Mouse (Mus musculus) right cerebral cortex, adult 18-20 months (tissue): ENCODE results near the gene Prg2.
A peak's percentile ranks its signal among the peaks of the same experiment; 100 is the strongest.

Source experiments
- DNase-seq: peaks from one replicate; pipeline ENCODE4 v3.0.0; 2022; ENCODE audit warnings: mixed read lengths

The Prg2 gene

DNA sequence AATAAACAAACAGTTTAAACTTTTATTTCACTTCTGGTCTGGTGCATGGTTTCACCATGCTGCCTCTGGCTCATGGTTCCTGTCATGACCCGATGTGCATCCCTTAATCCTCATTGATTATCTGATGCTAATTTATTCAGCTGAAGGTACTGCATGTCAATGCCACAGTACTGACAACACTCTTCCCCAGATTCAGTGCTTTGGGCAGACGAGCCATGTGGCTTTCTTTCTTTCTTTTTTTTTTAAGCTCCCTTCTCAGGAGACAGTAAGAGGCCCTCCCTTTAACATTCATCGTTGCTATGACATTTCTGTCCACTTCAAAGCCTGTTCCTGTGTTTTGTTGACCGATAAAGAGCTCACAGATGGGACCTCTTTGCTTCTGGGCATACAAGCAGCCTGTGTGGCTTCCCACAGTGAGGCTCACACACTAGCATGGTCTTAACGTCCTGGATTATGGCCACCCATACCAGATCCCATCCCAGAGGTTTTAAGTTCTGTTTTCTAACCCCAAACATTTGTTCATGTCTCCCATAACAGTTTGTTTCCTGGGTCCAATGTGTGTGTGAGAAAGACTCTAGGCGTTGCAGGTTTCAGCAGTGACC lies 17.3 kb upstream of the Prg2 start:
- DNase-seq: no peak

DNA sequence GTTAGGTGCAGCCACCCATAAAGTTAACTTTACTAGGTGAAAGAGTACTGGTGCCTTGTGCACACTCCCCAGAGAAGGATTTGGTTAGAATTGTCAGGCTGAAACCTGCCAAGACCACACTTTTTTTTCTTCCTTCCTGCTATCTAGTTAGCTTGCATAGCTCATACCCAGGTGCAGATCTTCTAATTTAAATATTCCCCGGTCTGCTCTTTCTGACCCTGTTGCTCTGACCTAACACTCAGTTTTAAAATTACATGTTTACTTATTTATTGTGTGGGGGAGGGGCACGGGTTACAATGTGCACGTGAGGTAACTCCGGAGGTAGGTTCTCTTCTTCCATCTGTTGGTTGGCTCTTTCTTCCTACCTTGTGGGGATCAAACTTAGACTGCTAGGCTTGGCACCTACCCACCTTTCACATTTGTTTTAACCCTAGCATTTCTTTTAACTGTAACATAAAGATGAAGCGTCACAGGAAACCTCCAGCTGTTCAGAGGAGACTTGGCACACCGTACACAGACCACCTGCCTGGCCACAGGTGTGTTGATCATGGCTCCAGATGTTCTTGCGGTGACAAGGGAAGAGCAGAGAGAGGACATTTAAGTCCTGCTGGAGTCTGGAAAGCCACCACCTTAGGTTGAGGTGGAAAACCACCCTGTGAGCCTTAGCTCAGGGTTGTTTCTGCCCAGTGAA lies 16.0 kb upstream of the Prg2 start:
- no peak for DNase-seq

DNA sequence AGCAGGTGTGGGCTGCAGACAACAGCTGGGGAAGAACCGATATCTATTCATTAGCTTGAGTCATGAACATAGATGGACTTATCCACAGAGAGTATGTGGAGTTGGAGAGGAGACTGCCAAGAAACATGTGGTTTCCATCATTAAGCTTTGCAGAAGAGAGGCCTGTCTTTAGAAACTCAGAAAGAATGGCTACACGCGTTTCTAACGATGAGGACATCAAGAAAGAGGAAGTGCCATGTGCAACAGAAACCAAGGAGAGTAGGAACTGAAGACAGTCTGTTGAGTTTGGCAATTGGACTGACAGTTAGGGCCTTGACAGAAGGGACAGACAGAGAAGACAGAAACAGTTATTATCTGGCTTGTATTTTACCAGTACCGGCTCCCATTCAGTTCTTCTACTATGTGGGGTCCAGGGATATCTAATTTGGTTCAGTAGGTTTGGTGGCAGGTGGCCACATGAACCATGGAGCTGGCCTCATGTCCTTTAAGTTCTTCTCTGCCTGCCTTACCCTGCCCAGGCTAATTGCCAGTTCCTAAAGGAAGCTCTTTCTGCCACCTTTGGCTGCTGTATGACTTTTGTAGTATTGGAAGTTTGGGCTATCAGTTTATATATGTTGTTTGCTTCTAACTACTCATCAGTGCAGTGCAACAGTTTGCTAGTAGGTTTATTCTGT lies 12.8 kb upstream of the Prg2 start:
- DNase-seq: no peak

DNA sequence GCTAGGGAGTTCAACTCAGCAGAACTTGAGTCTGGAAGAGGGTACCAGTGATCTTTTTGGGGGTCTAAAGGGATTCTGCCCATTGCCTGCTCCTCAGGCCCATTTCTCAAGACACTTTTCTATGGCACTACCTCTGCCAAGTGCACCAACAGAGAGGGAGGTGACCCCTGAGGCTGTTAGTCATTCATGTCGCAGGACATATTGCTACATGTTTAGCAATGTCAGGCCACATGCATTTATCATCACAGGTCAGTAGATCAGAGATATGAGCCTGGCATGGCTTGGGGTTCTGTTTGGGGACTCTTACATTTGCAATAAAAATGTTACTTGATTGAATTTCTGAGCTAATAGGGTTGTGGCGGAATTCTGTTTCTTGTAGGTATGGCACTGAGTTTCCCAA lies 4.7 kb upstream of the Prg2 start:
- no peak for DNase-seq

DNA sequence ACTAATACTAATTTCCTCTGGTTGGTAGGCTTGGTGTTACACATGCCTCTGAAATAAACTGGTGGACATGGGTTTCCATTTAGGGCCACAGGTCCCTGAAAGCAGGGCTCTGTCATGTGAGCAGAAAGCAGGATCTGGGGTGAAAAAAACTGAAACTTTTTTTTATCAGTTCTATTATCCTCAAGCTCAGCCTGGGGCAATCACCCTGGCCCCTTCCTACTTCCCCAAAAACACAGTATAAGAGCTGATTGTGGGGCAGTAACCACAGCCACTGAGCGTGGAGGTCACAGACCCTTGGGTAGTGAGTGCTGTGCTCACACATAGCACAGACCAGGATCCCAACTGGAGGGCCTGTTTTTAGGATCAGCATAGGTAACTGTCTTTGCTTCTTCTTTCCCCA lies 7.7 kb downstream of the Prg2 start, which contains the start of gene Prg3:
TSS of gene Prg3 (plus strand) at position 286 of the 400 bp plus-strand sequence.
- DNase-seq: no peak

DNA sequence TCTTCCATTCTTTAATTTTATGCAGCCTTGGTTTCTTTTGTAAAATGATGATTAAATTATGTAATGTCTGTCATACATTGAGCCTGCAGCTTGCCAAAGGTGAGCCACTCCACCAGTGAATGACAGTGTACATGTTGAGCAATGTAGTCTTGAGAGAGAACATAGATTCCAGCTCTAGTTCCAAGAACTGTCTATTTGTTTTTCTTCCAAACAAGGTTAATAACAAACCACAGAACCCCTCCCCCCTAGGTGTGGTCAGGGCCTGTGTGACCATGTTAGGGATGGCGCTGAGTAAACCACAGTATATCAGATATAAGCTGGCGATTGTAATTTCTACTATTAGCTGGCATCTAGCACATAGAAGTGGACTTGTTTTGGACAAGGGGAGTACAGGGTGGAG lies 16.1 kb downstream of the Prg2 start:
- DNase-seq: no peak

DNA sequence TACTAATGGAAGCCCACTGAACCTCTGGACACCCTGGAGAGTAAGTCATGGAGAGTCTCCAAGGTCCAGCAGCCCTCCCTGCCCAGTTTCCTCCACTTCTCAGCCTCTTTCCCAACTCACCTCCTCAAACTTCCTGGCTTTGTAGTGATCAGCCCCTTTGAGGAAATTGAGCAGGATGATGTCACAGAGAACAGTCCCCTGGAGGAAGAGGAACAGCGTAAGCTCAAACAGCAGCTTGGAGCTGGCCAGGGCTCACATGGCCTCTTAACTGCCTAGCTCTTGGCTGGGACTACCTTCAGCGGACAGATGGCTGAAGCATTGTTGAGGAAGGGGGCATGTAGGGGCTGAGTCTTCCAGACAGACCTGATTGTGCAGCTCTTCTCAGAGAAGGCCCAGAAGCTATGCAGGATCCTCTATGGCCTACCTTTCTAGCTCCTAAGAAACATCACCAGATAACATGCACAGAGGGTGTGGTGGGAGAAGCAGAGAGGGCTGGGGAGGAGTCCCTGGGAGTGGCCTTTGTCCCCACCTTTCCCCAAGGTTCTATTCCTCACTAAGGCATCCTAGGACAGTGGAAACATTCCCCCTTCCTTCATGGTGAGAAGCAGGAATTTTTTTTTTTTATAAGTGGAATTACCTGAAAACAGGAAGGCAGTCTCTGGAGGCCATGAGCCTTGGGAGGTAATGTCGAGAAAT lies 19.4 kb downstream of the Prg2 start:
- no peak for DNase-seq

DNA sequence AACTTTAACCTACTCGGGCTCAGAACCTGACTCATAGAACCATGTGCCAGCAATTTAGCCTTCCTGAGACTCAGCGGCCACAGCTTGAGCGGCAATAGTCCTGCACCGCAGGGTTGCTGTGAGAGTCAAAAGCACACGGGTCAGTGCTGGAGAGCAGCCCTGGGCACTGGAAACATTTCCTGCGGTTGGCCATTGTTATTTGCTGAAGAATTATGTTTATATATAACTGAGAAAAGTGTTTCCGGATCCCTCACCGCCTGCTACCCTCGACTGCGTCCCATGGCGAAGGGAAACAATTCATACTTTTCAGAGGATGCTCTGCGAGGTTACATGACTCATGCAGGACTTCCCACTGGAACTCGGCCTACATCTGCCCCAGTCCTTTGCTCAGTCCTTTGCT lies 21.2 kb downstream of the Prg2 start:
- DNase-seq: no peak

DNA sequence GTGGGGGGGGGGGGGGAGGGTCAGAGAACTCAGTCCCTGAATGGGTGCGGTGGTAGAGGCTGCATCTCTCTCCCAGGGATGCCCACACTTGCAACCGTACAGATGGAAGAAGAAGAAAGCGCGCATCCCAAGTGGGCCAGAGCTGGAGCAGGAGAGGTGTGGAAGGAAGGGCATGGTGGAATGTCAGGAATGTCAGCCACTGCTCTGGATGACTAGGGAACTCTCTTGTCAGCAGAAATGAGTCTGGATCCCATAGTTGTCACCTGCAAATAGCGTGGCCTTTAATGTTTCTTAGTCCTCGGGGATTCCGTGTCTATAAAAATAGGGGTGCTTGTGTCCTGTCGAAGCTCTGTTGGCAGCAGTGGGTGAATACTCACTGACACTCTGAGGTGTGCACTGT lies 22.3 kb downstream of the Prg2 start:
- no peak for DNase-seq

DNA sequence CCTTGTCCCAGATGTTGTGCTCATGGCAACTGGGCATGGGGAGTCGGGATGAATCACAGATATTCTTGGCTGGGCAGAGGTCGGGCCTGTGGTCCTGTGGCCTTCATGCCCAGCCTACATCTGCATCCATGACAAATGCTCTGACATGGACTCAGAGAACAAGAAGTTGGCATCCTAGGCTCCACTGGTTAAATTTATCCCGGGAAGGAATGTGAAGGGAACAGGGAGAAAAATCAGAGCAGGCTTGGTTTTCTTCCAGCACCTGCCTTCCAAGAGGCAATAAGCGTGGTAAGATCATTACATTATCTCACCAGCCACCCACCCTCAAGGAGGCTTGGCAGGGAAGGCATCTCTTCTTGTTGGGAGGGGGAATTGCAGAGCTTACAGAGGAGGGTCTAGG lies 24.1 kb downstream of the Prg2 start:
- peak; percentile 59 for DNase-seq

DNA sequence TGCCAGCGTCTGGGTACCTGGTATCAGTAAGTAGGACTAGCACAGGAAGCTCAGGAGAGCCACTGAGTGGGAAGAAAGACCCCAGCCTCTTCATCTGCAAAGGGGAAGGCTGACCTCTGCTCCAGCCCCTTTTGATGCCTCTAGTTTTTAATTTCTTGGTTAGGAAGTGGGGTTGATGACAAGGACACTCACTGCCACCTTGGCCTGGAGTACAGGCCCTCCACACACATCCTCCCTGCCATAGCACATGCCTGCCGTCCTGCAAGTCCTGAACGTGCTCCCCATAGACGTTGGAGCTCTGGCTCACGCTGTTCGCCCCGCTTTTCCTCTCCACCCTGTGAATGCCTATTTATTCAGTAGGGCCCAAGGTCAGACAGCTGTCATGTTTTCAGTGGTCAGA lies 26.3 kb downstream of the Prg2 start:
- no peak for DNase-seq

DNA sequence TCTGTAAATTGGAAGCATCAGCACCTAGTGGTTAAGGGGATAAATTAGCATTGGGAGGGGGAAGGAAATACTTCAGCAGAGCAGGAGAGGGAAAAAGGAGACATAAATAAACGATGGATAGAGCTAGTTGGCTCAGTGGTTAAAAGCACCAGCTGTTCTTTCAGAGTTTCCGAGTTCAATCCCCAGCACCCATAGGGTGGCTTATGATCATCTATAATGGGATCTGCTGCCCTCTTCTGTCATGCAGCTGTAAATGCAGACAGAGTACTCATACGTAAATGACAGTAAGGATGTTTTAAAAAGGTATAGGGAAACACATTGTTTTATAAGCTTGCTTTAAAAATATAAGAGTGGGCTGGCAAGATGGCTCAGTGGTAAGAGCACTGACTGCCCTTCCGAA lies 27.5 kb downstream of the Prg2 start:
- DNase-seq: peak; percentile 21

DNA sequence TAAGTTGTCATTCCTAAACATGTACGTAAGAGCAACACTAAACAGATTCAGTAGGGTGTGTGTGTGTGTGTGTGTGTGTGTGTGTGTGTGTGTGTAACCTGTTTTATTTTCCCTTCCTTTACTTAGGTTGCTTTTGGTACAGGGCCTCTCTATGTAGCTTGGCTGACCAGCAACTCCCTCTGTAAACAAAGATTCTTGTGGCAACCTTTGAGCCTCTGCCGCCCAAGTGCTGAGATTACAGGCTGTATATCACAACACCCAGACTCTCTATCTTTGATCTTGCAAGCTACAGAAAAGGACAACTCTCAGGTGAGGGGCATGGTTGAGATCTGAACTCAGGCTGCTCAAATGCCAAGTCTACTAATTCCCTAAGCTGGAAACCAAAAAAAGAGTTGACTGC lies 29.0 kb downstream of the Prg2 start:
- DNase-seq: no peak

DNA sequence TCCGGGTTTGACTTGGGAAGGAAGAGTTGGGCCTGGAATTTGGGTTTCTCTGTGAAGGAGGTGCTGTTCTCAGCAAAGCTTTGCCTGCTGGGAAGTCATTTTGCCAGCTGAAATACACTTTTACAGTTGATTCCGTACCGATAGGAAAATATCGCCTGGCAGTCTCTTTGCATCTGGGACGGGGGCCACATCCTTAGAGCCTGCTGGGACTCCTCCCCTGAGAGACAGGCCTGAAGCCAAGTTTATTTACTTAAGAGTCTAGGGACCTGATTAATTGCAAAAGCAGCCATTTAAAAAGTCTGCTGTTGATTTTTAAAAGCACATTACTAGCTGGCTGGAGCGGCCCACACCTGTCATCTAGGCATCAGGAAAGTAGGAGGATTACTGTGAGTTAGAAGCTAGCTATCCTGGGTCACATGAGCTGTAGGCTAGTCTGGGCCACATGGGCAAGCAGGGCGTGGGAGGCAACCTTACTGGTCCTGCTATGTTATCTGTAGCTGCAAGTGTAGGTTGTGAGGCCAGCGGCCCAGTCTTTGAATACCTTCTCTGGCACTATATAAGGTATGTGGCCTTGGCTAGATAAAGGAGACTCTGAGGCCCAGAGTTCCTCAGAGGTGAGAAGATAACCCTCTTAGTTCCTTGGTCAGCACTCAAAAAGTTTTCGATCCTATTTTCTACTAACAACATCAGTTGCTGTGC lies 31.8 kb downstream of the Prg2 start:
- no peak for DNase-seq

DNA sequence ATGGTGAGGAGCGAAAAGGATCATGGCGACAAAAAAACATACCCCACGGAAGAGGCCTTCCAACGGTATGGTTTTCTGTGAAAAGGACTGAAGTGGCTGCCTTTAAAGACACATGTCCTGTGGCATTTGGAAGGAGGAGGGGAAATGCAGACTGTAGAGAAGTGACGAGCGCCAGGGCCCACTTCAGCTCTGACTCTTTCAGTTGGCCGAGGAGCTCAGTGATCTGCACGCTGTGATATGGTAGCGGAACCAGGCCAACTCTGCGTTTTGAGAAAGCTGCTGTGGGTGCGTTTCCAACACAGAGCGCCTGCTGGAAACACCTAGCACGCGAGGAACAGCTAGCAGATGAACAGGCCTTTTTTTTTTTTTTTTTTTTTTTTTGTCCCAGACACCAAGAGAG lies 32.4 kb downstream of the Prg2 start:
- DNase-seq: peak; percentile 12

DNA sequence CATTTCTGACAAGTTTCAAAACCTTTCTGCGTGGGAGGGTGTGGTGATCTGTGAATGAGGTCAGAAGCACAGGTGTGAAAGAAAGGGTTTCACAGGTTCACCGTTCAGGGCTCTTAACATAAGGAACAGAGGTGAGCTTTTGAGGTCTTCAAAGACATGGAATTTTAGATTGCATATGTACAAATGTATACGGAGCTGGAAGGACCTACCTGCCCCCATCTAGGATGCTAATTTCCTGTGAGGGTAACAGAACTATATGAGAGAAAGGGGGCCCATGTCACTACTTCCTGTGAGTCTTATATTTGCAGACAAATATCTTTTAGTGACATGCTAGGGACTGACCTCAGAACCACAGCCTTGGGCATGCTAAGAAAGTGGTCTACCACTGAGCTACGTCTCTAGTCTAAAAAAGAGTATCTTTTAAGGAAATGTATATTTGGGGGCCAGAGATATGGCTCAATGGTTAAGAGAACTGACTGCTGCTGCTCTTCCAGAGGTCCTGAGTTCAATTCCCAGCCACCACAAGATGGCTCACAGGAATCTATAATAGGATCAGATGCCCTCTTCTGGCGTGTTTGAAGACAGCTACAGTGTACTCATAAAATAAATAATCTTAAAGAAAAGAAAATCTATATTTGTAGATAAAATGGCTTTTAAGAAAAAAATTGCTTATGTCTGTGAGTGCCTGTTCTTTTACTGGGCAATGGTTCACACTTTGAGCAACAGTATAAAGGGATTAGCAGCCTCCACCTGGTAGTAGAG lies 33.7 kb downstream of the Prg2 start:
- DNase-seq: no peak

DNA sequence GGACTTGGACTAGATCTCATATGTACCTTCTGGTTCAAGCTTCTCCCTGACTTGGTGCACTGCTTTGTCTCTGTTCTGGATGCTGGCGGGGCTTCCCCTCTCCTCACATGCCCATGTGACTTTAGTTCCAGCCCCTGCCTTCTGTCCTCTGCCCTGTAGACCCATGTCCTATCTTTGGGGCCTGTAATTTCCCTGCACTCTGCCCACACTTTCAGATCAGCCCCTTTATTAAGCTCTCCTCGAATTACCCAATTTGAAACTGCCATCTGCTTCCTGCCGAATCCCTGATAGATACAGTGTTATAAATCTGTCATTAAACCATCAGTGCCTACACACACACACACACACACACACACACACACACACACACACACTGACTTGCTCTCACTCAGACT lies 34.3 kb downstream of the Prg2 start:
- no peak for DNase-seq

DNA sequence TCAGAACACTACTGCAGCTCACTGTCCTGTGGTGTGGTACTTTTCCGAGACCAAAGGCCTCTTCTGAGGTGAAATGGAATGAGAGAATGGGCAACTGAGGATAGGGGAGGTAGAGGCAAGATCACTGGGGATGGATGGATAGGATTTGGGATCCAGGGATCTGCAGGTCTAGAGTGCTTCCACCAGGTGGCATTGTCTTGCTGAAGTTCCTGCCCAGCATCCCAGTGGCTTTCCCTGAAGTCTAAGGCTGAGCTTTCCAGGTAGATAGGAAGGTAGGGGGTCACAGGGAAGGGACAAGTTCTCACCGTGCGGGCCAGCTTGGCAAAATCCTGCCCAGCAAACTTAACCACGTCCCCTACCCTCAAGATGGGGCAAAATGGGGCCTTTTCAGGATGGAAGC lies 41.8 kb downstream of the Prg2 start:
- DNase-seq: peak; percentile 21

DNA sequence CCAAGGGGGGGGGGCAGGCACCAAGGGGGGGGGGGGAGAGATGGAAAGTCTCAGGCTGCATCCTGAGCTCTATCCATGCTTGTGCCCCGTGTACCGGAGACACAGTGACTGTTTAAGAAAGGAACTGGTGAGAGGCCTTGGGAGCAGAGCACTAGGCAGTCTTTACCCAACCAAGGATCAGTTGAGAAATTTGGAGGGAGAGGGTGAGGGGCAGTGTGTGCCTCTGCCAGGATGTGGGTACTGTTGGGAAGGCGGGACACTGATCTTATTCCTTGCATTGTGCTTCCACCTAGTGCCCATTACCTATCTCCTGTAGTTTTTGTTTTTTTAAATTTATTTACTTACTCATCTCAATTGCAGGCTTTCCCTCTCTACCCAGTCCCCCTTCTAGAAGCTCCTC lies 45.9 kb downstream of the Prg2 start:
- DNase-seq: no peak

DNA sequence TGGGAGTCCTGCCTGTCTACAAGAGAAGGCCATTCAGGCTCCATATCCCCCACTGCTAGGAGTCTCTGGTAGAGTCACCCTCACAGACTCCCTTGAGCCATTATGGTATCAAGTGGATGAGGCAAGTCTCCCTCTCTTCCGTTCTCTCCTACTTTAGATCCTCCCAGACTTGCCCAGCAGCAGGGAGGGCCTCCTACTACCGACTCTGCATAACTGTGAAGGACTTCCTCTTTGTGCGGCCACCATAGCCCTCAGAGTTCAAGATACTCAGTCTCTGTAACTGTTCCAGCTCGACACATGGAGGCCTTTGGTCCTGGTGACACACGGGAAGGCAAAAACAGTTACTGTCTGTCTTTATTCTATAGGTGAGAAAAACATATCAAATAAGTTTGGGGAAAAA lies 47.0 kb downstream of the Prg2 start:
- no peak for DNase-seq

DNA sequence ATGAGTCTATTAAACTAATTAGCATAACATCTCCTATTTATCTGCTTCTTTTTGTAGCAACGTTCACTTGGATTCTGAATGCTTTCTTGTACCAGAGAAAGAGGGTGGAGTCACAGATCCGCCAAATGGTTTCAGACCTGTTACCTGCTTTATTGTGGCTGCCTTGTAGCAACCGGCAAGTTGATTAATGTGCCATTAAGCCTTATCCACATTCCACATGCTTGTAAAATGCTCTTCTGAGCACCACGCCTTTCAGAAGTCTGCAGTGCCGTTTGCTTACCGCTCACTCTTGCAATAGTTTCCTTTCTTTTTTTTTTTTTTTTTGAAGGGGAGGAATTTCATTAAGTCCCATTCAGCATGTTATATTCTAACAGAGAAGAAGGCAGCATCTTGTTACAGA lies 49.6 kb downstream of the Prg2 start:
- DNase-seq: no peak

DNA sequence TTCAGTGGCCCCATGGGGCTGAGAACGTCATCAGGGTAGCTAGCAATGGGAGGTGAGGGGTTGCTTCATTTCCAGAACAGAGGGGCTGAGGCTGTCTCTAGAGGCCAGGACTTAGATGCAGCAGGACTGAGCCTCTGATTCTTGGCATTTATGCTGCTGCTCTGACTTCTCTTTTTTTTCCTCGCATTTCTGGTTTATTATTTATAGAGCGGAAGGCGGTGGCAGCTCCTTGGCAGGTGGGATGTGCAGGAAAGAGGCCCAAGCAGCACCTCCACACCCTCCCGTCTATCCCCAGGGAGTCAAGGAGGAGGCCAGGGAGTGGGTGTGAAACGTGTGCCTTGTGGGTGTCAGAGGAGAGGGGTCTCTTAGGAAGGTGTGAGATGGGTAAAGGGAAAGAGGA lies 50.7 kb downstream of the Prg2 start:
- DNase-seq: peak; percentile 31
